Mouse (Mus musculus) ovary, adult 18-20 months (tissue): ENCODE data around the gene Teddm1b.
"Not testable (repeated sequence)": the region's sequence is repeated elsewhere in the genome, so short reads cannot be mapped to it uniquely, and the experiment has no call there.

Experiments
- DNase-seq: peaks from one replicate; pipeline ENCODE4 v3.0.0; 2022; ENCODE audit warnings: low spot score, mixed read lengths

Gene Teddm1b

DNA sequence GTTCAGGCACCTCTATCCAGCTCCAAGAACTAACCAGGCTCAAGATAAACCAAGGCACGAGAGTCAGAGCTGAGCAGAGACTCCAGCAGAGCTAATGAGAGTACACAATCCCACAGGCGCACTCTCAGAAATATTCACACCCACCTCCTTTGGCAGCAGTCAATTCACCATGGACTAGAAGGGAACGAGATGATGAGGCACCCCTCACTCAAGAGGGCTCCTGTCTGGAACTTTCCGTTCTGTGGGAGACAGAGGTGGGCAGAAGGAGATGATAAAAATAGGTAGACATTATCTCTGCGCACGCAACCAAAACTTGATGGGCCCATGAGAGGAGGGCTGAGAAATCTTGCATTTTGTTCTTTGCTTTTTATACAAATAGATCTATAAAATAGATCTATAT, at the start of gene Teddm1b:
Gene Teddm1b, plus strand, starts transcription at position 301 of the 400 bp plus-strand sequence.
- DNase-seq, result no peak

DNA sequence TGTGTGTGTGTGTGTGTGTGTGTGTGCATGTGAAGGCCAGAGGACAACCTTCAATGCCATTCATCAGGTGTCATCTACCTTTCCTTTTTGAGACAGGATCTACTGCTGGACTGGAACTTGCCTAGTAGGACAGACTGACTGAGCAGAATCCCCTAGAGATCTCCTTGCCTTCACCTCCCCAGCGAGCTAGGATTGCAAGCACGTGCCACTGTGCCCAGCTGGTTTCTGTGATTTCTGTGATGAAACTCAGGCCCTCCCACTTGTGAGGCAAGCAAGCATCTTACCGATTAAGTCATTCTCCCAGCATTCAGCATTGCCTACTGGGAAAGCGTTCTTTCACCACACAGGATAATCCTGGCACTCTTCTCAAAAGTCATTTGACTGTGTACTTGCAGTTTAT, 43.4 kb upstream of the Teddm1b start:
- no peak for DNase-seq

GRCm38 (mm10) chr1:153836036-153836435, 38.1 kb upstream of the Teddm1b start:
- DNase-seq, result no peak

- no peak for DNase-seq
These were observed 31.9 kb upstream of the Teddm1b start for GRCm38 (mm10) chr1:153842121-153842740.

DNA sequence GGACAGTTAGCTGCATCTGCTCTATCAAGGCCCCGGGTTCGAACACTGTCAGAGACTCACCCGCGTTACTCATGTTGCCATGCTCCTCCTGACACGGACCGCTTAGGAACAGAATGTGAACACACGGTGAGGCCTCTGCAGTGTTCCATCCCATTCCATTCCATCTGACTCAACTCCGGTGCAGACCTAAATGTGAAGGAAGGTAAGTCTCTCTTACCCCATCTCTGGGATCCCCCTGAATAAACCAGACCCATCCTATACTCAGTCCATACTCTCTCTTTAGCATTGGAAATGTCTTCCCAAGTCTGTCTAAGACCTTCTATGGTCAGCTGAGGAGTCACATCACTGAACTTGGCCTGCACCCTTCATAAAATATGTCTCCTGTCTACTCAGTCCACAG, 30.1 kb upstream of the Teddm1b start, which contains the start of gene Rgsl1:
Gene Rgsl1, minus strand, starts transcription at position 101 of the 400 bp plus-strand sequence.
- no peak for DNase-seq

- no peak for DNase-seq
These were observed 27.7 kb upstream of the Teddm1b start for GRCm38 (mm10) chr1:153846420-153846819.

GRCm38 (mm10) chr1:153846867-153847266, 27.3 kb upstream of the Teddm1b start:
- no peak for DNase-seq

DNA sequence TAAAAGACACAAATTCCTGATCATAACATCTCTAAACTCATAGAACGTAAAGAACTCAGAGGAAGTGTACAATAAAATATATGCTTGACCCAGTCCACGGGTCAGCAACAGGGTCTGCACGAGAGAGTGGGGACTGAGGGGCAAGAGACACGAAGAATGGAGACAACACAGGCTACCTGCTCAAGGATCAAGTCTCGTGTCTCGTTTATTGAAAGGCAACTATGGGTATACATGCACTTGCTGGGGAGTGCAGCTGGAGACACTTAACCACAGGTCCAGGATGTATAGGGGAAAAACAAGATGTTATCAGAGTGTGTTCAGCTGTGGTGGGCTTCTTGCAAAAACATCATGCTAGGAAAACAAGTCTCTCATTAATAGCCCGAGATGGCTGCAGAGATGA, 21.4 kb upstream of the Teddm1b start:
- DNase-seq, result not testable (repeated sequence)

DNA sequence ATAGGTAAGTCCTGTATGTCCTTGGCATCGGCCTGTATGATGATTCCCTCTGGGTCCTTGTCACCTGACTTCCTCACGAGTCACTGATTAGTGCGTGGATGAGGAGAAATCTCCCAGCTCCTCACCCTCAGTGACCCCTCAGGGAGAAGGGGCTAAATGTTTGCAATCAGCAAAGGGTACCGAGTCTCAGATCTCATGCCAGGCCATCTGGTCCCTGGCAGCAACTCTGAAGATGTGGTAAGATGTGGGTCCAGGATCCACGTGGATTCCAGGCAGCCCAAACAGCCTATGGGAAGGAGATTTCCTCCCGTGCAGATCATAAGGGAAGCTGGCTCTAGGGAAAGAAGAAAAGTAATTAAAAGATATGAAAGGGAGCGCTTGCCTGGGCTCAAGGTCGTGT, 18.2 kb upstream of the Teddm1b start:
- no peak for DNase-seq

GRCm38 (mm10) chr1:153880391-153880790, 6.2 kb downstream of the Teddm1b start:
- DNase-seq, result not testable (repeated sequence)

GRCm38 (mm10) chr1:153886024-153886633, 12.0 kb downstream of the Teddm1b start:
- DNase-seq, result no peak

- DNase-seq, result no peak
These were observed 16.0 kb downstream of the Teddm1b start for GRCm38 (mm10) chr1:153890121-153890520.

GRCm38 (mm10) chr1:153891442-153891841, 17.3 kb downstream of the Teddm1b start, which contains the start of gene Teddm1a:
TSS of gene Teddm1a (plus strand) at chr1:153891742.
- no peak for DNase-seq

GRCm38 (mm10) chr1:153893746-153894145, 19.6 kb downstream of the Teddm1b start:
- DNase-seq, result no peak

DNA sequence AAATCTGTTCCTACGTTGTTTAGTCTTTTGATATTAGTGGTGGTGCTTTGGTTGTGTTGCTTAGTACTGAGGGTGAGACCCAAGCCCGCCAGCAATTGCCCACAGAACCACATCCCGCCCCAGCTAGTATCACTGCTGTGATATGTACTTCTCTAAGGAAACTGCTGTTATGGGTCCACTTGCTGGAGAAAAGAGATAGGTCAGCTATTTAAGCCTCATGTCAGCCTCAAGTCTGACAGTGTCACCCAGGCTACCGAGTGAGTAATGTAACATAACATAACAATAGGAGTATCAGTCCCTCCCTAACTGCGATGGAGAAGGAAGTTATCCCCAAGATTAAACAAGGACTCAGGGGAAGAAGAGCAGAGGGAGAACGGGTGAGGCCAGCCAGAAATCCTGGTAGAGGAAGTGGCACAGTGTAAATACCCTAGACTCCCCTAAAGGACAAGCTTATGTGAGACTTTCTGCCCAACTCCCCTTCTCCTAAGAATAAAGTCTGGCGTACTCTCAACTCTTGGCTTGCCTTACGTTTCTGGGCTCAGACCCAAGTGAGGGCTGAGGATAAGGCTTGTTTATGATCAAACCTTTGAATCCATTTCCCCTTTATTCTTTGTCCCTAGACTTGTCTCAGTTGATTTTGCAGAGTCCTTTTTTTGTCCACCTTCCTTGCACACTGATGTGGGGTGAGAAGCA, 20.2 kb downstream of the Teddm1b start:
- no peak for DNase-seq

DNA sequence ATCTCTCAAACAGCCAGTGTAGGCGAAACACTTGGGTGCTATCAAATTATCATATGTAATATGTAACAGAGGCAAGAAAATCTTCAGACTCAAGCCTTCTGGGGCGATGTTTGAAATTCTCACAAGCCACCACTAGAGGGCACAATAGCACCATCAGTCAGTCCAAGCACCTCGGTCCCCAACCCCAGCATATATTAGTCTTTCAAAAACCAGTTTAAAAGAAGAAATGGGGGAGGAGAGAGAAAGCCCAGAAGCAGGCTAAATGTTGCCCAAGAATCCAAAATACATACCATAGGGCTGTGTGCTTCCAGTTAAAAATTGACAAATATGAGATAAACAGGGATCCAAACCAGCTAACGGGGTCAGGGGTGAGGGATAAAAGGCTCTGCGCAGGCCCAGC, 20.8 kb downstream of the Teddm1b start:
- no peak for DNase-seq

GRCm38 (mm10) chr1:153897196-153897595, 23.1 kb downstream of the Teddm1b start:
- DNase-seq, result no peak

DNA sequence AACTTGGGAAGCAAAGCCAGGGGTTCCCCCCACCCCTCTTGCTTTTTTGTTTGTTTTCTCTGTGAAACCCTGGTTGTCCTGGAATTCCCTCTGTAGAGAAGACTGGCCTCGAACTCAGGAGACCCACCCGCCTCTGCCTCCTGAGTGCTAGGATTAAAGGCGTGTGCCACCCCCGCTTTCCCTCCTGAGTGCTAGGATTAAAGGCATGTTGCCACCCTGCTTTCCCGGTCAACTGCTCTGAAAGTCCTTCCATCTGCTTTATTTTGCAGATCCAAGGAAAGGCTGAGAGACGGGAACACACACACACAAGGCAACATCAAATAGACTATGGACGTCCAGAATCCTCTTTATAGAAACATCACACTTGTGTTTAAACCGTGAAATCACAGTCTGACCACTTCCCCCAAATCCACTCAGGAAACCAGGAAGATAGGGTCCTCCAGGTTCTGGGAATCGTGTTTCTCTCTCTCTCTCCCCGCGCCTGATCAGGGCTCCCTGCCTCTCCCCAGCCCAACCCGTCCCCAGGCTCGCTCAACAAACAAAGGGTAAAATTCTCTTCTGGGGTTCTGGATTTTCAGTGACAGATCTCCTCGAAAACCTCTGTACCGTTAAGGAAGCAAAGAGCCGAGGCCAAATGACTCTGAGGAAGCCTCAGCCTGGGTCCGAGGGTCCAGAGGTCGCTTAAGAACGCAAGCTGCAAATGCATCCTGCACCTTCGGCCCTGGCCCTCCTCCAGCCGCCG, 25.0 kb downstream of the Teddm1b start:
- DNase-seq, result no peak

- DNase-seq, result peak; percentile 97
These were observed 25.7 kb downstream of the Teddm1b start, which contains the start of the genes Glul and Teddm2 for GRCm38 (mm10) chr1:153899731-153900380. TSS of gene Glul (plus strand) at chr1:153899944. TSS of gene Teddm2 (minus strand) at chr1:153900228.

GRCm38 (mm10) chr1:153900381-153900780, 26.2 kb downstream of the Teddm1b start:
- no peak for DNase-seq

GRCm38 (mm10) chr1:153900860-153901730, 26.9 kb downstream of the Teddm1b start:
- peak; percentile 68 for DNase-seq
